Mouse (Mus musculus) heart, adult 18-20 months (tissue): Measurements from ENCODE around the gene Gm20671. TPM values are rescaled to one million over a fixed set of nuclear protein-coding genes. Genes with fewer than 3 reads are reported as not detected.
"Not testable (repeated sequence)": the region's sequence is repeated elsewhere in the genome, so short reads cannot be mapped to it uniquely, and the experiment has no call there.

ENCODE experiments used
- DNase-seq, 2 experiments: peaks; one replicate each; pipeline ENCODE4 v3.0.0; 2021 to 2022; ENCODE audit warnings: mixed read lengths in 1 of 2
- total RNA-seq, 2 experiments: library from RNA; stranded (reverse); gene quantifications; 2 replicates each; pipeline ENCODE4 v1.2.3; 2021

Gene Gm20671
- total RNA-seq, 2 experiments from 2014 or later: 0.41 to 0.79 TPM

DNA sequence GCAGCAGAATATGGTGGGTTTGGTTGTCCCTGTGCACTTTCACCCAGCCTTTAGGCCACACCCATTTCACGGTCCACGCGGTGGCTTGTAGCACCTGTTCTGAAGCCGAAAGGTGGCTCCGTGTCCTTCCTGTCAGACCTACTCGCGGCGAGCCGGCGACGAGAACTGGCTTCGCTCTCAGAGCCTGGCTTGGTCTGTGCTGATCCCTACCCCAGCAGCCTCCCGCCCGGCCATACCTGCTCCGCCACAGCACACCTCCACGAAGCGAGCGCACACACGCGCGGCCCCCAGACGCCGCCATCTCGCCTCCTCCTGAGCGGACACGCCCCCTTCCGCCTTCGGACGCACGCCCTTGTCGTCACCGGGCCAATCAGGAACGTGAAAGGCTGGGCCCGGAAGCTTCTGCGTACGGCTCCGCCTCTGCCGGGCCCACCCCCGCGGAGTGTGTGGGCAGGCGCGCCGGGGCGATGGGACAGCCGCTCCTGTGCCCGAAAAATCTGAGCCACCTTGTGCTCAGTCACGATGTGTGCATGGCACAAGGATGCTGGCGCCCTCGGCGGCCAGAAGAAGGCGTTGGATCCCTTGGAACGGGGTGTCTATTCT, 41.5 kb downstream of the Gm20671 start, which contains the start of gene Pisd:
Gene Pisd, minus strand, starts transcription at position 334 of the 603 bp plus-strand sequence.
- DNase-seq: peak; percentile 95 to 97

GRCm38 (mm10) chr5:32784726-32785125, 42.2 kb downstream of the Gm20671 start:
- DNase-seq: peak in 1 of 2 experiments; percentile 7

GRCm38 (mm10) chr5:32781596-32781995, 45.3 kb downstream of the Gm20671 start:
- no peak for DNase-seq

DNA sequence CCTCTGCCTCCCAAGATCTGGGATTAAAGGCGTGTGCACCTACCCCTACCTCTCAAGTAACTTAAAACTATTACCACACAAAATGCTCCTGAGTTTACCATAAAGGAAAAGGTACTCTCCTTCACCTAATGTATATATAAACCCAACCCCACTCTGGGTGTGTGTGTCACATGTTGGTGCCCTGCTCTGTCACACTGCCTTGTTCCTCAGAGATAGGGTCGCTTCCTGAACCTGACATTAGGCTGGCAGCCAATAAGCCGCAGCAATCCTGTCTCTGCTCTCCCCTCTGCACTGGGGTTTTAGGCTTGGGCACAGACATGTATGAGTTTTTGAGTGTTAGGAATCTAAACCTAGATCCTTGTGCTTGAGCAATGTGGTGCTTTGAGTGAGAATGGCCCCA, 48.7 kb downstream of the Gm20671 start:
- DNase-seq: no peak

DNA sequence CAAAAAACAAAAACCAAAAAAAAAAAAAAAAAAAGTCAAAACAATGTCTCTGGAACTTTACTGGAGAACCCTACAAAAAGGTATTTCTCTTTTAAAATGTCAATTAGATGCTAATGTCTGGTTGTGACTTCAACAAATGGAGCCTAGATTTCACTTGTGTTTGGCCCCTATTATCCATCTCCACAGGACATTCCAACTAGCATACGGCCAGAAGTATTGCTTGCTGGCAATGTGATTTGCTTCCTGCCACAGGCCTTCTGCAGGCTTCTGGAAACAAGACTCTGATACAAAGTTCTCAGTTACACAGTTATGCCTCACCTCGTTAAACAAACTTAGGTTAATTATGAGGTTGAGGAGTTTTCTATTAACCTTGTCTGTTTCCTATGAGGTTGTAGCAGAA, 54.5 kb downstream of the Gm20671 start:
- DNase-seq: no peak

DNA sequence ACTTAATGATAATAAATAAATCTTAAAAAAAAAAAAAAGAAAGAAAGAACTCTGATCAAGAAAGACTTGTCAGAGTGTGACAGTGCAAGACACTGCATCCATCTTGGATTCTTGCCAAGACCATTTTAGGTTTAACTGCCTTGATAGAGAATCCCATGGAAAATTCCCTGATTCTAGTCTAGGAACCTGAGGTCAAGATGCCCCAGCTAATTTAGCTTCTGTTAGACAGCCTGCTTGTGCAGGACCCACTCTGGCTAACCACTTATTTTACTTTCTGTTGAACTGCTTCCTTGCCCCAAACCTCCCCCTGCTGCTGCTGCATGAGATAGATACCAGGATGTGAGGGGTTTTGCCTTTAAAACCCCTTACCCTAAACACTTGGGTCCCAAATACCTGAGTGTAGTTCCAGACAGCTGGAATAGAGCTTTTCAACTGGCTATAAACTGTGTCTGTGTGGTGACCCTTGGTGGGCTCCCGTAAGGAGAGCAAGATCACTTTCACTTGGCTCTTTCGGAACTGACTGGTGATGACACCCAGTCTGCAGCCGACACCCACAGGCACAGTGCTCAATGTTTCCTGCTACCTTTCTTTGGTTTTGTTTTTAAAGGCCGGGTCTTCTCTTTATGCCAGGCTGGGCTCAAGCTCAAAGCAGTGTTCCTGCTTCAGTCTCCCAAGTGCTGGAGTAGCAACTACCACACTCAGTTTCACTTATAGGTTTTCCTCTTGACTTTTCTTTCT, 59.1 kb downstream of the Gm20671 start:
- no peak for DNase-seq

DNA sequence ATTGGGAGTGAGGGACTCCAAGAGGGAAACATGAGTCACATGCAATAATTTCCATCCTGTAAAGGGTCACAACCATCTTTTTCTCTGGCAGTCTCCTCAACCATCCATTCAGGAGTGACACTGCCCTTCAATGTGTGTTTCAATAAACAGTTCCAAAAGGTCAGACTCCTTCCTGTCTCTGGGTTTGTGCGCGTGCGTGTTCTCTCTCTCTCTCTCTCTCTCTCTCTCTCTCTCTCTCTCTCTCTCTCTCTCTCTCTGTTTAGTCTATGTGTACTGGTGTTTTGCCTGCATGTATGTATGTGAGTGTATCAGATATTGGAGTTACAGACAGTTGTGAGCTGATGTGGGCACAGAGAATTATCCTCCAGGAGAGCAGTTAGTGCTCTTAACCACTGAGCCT, 59.9 kb downstream of the Gm20671 start:
- DNase-seq: no peak

DNA sequence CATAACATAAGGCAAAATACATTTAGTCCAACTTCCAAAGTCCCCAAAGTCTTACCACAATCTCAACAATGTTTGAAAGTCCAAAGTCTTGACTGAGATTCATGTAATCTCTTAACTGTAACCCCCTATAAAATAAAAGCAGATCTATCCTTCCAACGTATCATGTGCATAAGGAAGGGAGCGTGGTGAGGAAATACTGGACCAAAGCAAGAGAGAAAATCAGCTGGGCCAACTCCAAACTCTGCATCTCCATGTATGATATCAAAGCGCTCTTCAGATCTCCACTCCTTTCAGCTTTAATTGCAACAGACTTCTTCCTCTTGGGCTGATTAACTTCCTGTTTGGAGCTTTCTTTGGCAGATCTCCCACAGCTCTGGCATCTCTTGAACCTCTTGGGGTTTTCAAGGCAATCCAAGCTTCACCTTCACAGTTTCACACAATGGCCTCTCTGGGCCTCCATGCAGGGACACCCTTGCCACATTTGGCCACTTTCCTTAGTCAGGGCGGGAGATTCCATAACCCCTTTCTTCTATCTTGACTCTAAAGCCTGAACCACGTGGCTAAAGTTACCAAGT, 65.3 kb downstream of the Gm20671 start:
- peak; percentile 52 to 74 for DNase-seq

DNA sequence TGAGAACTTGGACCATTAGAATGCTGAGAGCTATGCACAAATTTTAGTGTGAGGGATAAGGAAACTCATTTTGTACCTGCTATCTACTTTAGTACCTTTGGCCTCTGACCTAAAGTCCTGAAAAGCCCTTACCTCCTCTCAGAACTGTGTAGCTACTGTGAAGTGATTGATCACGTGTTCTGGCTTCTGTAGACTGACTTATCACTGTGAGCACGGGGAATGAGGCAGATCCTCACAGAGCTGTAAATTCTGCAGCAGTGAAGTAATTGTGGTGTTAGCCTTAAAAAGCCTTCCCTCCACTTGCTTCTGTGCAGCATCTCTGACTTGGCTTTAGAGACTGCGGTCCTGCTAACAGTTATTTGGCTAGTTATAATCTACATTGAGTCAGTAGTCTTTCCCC, 66.1 kb downstream of the Gm20671 start:
- no peak for DNase-seq

DNA sequence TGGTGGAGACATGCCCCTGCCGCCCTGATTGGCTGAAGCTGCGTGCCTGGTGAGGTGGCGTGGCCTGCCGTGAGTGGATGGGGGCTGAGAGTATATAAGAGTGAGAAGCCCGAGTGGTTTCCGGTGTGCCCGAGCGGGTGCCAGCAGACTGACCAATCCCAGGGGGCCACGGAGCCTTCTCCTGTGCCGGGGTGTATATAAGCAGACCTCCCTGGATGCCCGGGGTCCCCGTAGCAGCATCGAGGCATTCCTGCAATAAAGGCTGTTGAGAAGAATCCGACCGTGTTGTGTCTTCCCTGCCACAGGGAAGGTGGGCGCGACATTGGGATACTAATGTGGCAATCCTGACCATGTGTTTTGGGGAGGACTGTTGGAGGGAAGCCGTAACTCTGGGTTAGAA, 66.6 kb downstream of the Gm20671 start:
- not testable (repeated sequence) for DNase-seq

- DNase-seq: no peak
Observed at GRCm38 (mm10) chr5:32759662-32760061, 67.2 kb downstream of the Gm20671 start.

DNA sequence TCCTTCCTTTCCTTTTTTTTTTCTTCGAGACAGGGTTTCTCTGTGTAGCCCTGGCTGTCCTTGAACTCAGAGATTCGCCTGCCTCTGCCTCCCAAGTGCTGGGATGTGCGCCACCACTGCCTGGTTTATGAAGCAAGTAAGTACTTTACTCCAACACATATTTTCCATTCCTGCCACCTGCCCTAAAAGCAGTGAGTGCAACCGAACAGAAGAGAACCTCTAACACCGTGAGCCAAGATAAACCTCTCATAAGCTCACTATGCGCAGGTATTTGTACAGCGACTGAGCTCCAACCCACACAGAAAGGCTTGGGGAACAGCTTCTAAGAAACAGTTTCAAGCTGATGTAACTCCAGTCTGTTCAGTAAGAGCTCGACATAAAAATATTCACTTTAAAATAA, 70.8 kb downstream of the Gm20671 start:
- no peak for DNase-seq

DNA sequence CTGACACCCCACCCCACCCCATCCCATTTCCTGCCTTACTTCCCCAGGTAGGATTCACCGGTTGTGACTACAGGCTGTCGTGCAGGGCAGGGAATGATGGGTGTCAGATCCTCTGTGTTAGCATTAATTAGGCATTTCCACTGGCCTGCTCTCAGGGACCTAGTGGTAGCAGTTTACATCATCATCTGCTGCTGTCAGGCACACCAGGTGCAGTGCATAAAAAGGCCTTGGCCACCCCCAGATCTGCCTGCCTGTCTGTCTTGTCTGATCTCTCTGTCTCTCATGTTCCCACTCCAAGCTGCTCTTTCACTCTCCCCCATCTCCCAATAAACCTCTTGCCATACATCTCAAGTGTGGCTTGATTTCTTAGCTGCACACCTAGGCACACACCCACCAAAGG, 75.2 kb downstream of the Gm20671 start:
- no peak for DNase-seq

DNA sequence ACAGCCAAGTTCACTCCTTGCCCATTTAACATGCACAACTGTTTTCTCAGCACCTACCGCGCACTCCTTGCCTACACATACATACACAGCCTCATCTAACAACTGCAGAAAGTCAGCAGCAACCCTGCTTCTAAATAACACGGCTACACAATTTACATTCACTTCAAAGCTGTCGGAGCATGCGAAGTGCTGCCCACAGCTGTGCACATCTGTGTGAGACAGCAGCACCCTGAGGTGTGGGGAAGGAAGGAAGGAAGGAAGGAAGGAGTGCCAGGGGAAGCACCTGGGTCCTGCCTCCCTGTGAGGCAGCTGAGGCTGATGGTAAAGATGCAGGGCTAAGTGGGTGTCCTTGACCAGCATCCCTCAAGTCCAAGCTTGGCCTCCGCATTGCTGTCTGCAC, 78.0 kb downstream of the Gm20671 start:
- DNase-seq: no peak

GRCm38 (mm10) chr5:32747650-32748375, 79.1 kb downstream of the Gm20671 start:
- DNase-seq: peak; percentile 70 to 75

DNA sequence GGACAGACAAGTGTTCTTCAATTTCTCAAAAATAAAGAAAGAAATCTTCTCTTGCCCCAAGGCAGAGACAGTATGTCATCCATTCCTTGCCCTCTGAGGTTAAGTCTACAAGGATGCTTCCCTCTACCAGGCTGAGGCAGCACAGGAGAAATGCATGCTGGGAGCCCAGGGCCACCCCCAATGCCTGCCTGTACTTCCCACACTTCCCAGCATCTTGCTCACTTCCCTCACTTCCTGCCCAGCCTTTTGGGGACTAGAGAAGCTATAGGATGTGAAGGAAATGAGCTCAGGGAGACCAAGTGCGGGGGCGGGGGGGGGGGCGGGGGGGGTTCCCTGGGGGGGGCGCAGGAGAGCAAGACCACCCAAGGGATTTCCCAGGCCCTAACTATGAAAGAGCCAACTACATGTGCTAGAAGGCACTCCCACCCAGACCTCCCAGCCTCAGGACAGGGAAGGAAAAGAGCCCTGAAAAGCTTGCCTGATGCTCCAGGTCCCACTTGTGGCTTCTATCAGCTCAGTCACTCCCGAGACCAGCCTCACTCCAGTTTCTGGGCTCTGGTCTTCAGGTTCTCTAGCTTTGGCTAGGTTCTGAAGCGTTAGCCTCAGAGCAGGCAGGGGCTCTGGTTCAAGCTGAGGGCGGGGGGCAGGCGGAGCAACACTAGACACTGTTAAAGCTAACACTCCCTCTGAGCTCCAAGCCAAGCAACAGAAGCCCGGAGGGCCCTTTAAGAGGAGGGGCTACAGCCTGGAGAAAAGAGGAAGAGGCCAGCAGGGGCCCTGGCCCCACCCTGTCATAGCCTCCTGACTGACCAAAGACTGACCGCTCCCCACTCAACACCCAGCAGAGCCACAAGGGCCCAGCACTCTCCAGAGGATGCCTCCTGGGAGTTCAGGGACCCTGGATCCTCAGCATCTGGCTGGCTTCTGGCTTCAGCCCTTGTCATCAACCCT, 80.9 kb downstream of the Gm20671 start:
- peak; percentile 87 to 96 for DNase-seq

DNA sequence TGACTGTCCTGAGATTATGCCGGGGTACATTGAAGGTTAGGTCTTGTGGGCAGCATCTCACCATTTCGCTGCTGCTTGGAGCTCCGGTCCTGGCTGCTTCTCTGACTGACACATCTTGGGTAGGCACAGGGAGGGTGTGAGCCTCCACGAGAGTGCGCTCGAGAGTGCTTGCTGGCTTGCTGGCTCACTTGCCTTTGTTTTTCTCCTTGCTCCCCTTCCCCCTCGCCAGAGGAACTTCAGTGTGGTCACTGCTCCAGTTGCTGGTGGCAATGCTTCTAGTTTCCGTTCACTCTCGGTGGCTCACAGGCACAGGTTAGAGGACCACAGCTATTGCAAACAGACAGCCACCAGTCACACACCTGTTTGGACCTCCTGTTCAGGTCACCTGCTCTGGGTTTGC, 84.8 kb downstream of the Gm20671 start:
- DNase-seq: no peak

DNA sequence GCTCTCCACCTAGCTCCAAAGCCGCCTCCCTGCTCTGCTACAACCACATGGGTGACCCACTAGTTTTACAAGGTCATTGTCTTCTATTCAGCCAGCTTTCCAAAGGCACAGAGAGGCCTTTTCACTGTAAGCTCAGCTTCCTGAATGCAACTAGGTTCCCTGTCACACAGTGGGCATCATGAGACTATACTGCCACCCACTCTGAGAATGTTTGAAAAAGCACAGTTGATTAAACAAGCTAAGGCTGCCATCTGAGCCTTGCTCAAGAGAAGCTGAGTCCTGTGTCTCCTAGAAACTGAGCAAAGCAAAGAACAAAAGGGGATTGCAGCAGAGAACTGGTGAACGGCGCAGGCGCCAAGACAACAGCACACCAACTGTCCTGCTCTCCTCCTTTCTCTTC, 85.5 kb downstream of the Gm20671 start:
- DNase-seq: not testable (repeated sequence)

- DNase-seq: not testable (repeated sequence)
Observed at GRCm38 (mm10) chr5:32740850-32741249, 86.1 kb downstream of the Gm20671 start.

GRCm38 (mm10) chr5:32740138-32740537, 86.8 kb downstream of the Gm20671 start:
- DNase-seq: no peak

- not testable (repeated sequence) for DNase-seq
Observed at GRCm38 (mm10) chr5:32736770-32737169, 90.1 kb downstream of the Gm20671 start.

DNA sequence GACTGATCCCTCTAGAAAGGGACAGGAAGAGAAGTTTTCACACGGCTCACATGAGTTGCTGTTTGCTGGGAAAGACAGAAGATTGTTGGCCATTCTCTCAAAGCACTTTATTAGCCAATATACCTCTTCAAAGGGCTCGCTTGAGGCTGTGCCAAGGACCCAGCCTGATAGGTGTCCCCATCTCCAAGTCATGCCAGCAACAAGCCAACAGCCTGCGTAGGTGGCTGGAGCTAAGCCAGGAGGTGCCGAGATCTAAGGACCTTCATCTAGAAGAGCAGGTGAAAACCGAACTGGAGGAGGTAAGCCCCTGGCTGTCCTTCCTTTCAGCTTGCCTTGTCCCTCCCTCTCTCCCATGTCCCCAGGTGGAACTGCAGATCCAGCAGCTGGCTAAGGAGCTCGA, 91.1 kb downstream of the Gm20671 start:
- no peak for DNase-seq
